Mouse (Mus musculus) testis, postnatal 10 days (tissue): ENCODE data around the gene Gm43518.

Experiments used
- DNase-seq: peaks from one replicate; pipeline ENCODE4 v3.0.0; 2021; ENCODE audit warnings: low spot score

Gene Gm43518

GRCm38 (mm10) chr5:123927118-123927517, at the start of gene Gm43518:
TSS of gene Gm43518 (plus strand) at chr5:123927418.
- DNase-seq = no peak

DNA sequence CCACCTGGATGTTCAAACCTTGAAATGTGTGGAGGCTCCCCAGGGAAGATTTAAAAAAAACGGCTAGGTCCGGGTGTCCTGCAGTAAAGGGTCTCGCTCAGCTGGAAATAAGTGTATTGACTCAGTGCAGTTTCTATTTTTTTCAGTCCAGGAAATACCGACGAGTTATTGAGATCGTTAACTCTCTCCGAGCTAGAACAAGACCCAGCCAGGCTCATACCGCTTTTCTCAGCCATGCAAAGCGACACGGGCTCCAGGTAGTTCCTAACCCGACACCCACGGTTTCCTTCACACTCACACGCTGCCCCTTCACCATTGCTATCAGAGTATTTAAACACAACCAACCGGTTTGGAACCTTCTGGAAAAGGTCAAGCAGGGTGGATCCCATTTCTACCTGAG, 49.2 kb upstream of the Gm43518 start:
- no peak for DNase-seq

DNA sequence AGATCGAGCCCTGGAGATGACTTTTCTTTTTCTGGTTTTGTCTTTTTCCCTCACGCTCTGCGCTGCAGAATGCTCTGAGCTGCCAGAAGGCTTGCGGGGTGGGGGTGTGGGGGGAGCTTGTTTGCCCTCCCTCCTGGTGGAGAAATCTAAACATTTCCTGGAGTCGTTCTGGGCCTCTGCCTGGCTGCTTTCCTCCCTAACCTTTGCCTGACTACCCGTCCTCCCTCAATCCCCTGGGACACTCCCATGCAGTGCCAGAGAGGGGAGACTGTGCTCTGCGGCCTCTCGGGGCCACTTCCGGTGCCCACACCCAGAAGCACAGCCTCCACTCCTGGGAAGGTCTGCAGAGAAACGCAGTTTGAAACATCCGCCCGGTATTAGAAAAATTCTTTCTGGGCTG, 47.3 kb upstream of the Gm43518 start, which contains the start of gene Hcar1:
TSS of gene Hcar1 (minus strand) at position 93 of the 400 bp plus-strand sequence.
- DNase-seq = peak; percentile 50

GRCm38 (mm10) chr5:123880778-123881177, 46.4 kb upstream of the Gm43518 start:
- DNase-seq = no peak

GRCm38 (mm10) chr5:123883891-123884290, 43.3 kb upstream of the Gm43518 start:
- DNase-seq = no peak

GRCm38 (mm10) chr5:123884332-123884731, 42.9 kb upstream of the Gm43518 start:
- DNase-seq = no peak

GRCm38 (mm10) chr5:123886365-123886764, 40.9 kb upstream of the Gm43518 start:
- no peak for DNase-seq

GRCm38 (mm10) chr5:123890312-123890711, 36.9 kb upstream of the Gm43518 start:
- DNase-seq = no peak

- no peak for DNase-seq
These were observed 36.2 kb upstream of the Gm43518 start for GRCm38 (mm10) chr5:123890987-123891386.

DNA sequence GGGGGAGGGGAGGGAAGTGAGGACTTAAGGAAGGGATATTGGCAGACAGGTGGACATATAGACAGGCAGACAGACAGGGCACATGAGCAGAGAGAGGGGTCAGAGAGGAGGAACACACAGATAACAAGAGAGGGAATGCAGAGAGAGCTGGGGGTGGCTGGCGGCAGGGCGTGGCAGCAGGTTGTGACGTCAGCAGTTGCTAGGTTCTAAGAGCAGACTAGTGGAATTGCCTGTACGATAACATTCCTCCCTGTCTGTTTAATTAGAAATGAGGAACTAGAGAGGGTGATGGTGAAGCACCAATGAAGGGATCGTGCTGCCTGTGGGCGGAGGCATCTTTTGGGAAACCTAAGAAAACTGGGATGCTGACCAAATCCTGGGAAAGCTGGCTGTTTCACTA, 35.5 kb upstream of the Gm43518 start:
- peak; percentile 65 for DNase-seq

- no peak for DNase-seq
These were observed 33.7 kb upstream of the Gm43518 start for GRCm38 (mm10) chr5:123893520-123893919.

GRCm38 (mm10) chr5:123896395-123896794, 30.8 kb upstream of the Gm43518 start:
- DNase-seq = no peak

DNA sequence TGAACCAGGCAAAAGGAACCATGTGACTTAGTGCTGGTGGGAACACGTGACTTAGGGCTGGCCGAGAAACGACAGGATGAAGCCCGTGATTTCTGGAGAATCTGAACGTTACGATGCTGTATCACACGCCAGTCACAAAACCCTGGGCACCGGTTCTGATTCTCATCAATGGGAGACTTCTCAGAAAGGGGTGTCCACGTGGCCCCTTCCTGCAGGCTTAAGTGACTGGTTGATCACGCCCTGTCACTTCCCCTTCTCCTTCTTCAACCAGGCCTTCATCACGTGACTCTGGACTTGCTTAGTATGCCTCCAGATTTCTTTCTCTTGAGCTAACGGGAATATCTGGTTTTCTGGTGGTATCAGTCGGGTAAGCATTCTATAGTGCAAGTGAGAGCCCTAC, 29.9 kb upstream of the Gm43518 start:
- DNase-seq = no peak

- DNase-seq = peak; percentile 48
These were observed 23.1 kb upstream of the Gm43518 start for GRCm38 (mm10) chr5:123904059-123904672.

DNA sequence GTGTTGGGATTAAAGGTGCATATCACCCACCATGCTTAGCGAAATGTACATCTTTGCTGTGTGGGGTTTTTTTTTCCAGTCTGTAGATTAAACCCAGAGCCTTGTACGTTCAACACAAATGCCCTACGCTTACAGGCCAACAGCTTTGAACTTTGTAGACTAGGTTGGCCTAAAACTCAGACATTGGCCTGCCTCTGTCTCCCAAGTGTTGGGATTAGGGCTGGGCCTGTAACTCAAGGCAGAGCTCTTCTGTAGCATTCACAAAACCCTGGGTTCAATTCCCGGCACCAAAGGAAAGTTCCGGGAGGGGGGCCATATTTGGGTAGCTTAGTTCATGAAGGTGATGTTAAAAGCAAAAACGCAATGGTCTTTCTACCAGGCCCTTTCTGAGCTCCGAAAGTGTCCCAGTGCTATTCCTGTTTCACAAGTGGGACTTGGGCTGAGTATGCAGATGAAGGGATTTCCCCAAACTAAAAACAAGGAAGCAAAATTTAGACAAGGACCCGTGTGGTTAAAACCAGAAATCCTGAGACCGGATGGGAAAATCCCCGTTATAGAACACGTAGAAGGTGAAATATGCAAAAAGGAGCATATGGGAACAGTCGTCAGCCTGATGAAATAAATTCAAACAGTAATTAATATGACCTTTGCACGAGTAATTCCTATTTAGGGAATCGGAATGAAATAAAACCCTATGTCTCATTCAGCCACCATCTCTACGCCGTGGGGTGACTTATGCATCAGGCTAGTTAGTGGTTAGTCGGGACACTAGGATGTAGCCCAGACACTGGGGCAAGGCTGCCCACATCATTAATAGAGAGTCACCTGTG, 20.9 kb upstream of the Gm43518 start:
- no peak for DNase-seq

GRCm38 (mm10) chr5:123906976-123907630, 20.1 kb upstream of the Gm43518 start, which contains the start of gene Denr:
TSS of gene Denr (plus strand) at chr5:123907175.
- DNase-seq = peak; percentile 100

- no peak for DNase-seq
These were observed 19.6 kb upstream of the Gm43518 start for GRCm38 (mm10) chr5:123907631-123907977.

DNA sequence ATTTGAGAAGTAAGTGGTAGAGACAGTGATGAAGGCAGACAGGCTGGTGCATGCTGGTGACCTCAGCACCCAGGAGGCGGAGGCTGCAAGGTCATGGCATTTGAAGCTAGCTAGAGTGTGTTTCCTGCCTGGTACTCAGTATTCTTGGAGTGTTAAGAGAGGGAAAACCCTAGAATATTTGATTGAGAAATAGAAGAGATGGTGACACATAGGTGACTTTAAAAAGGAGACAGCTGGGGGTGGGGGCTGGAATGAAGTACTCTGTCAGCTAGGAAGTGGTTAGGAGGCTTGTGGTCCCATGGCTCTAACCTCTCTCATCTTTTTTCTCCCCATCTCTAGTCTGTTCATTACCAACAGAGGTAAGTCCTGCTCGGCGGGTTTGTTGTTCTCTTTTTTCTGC, 12.4 kb upstream of the Gm43518 start:
- DNase-seq = no peak

DNA sequence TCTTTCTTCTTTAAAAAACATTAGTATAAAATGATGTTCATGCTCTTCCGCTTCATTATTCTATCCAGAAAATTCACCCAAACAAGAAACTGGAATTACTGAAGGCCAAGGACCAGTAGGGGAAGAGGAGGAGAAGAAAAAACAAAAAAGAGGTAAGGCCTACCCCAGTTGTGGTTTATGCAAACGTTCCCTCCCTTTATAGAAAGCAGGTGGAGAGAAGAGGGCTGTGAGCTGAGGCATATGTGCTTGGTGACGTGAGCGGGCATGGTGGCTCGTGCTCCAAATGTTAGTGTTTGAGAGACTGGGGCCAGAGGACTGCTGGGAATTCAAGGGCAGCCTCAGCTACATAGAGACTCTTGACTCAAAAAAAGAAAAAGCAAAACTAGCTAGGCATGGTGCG, 5.1 kb upstream of the Gm43518 start:
- DNase-seq = no peak

GRCm38 (mm10) chr5:123930508-123930989, 3.3 kb downstream of the Gm43518 start, which contains the start of gene Ccdc62:
TSS of gene Ccdc62 (plus strand) at chr5:123930679.
- peak; percentile 95 for DNase-seq

- DNase-seq = no peak
These were observed 3.9 kb downstream of the Gm43518 start for GRCm38 (mm10) chr5:123931131-123931530.

- DNase-seq = no peak
These were observed 5.7 kb downstream of the Gm43518 start for GRCm38 (mm10) chr5:123932927-123933326.

DNA sequence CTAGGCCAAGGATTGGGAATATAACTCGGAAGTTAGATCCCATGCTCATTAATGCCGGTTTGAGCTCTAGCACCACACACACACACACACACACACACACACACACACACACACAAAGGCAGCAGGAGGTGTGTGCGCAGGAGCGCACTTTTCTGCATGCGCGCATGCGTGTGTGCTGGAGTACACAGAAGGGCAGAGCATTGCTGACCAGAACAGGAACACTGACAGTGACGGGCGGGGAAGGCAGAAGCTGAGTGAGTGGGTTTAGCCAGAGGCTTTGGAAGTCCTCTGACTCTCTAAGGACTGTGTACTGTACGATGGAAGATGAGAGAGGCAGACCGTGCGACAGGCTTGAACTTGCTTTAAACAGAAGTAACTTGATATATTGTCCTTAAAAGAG, 6.3 kb downstream of the Gm43518 start:
- DNase-seq = no peak
